Mouse (Mus musculus): ENCODE measurements around the gene Hnrnpul2.

GRCm38 (mm10) chr19:8871267-8872186 lies 51.7 kb downstream of the Hnrnpul2 start, which contains the start of gene Ubxn1:
- TF ChIP-seq E2F4 (IDR thresholded peaks at IDR 0.05; ENCODE audit: insufficient read depth) (peak; percentile 12), POLR2A (IDR thresholded peaks at IDR 0.05; ENCODE audit: insufficient read length, low read depth) (peak; percentile 63), MAX (IDR thresholded peaks at IDR 0.05; ENCODE audit: low read depth) (no peak), SRF (IDR thresholded peaks at IDR 0.05; ENCODE audit: control insufficient read depth, insufficient read length, low read depth) (peak; percentile 24), USF1 (IDR thresholded peaks at IDR 0.05; ENCODE audit: low read depth) (peak; percentile 100), POLR2AphosphoS2 (IDR thresholded peaks at IDR 0.05; ENCODE audit: insufficient read length, low read depth) (peak; percentile 41), TCF3 (IDR thresholded peaks at IDR 0.05; ENCODE audit: insufficient read length, low read depth) (no peak), TCF12 (IDR thresholded peaks at IDR 0.05; ENCODE audit: insufficient read depth, poor library complexity, severe bottlenecking) (no peak), CEBPB (IDR thresholded peaks at IDR 0.05; ENCODE audit: insufficient read depth, poor library complexity, severe bottlenecking) (no peak), REST (IDR thresholded peaks at IDR 0.05; ENCODE audit: insufficient read depth, insufficient read length) (no peak), MYOG (IDR thresholded peaks at IDR 0.05; ENCODE audit: control insufficient read depth in 1 of 3, insufficient read depth in 1 of 3, insufficient read length in 2 of 3, low read depth in 2 of 3) (peak in 1 of 3 experiments; percentile 19)

Data from myocyte (in vitro differentiated cells).